Mouse (Mus musculus): Measurements from ENCODE around the gene Phldb3.
A peak's percentile ranks its signal among the peaks of the same experiment; 100 is the strongest.

The Phldb3 gene

GRCm38 (mm10) chr7:24630116-24630880, 19.7 kb downstream of the Phldb3 start:
- DNase-seq (ENCODE audit: low spot score): no peak

GRCm38 (mm10) chr7:24636264-24636663, 25.7 kb downstream of the Phldb3 start, which contains the start of gene Lypd3:
Gene Lypd3 (plus strand): TSS chr7:24636550.
- no peak for DNase-seq (ENCODE audit: low spot score)

GRCm38 (mm10) chr7:24637046-24637445, 26.5 kb downstream of the Phldb3 start:
- DNase-seq (ENCODE audit: low spot score): no peak

- peak; percentile 27 for DNase-seq (ENCODE audit: low spot score)
Measured at GRCm38 (mm10) chr7:24638026-24638856, 27.7 kb downstream of the Phldb3 start.

GRCm38 (mm10) chr7:24640450-24640849, 29.9 kb downstream of the Phldb3 start:
- DNase-seq (ENCODE audit: low spot score): no peak

GRCm38 (mm10) chr7:24642491-24642890, 31.9 kb downstream of the Phldb3 start:
- DNase-seq (ENCODE audit: low spot score): peak; percentile 60

GRCm38 (mm10) chr7:24644492-24644891, 33.9 kb downstream of the Phldb3 start:
- peak; percentile 10 for DNase-seq (ENCODE audit: low spot score)

- DNase-seq (ENCODE audit: low spot score): peak; percentile 72
Measured at GRCm38 (mm10) chr7:24644996-24645395, 34.4 kb downstream of the Phldb3 start.

- peak; percentile 62 for DNase-seq (ENCODE audit: low spot score)
Measured at GRCm38 (mm10) chr7:24646486-24646885, 35.9 kb downstream of the Phldb3 start.

- DNase-seq (ENCODE audit: low spot score): peak; percentile 65
Measured at GRCm38 (mm10) chr7:24653681-24654080, 43.1 kb downstream of the Phldb3 start.

GRCm38 (mm10) chr7:24659737-24660357, 49.3 kb downstream of the Phldb3 start:
- no peak for DNase-seq (ENCODE audit: low spot score)

GRCm38 (mm10) chr7:24661118-24661904, 50.7 kb downstream of the Phldb3 start:
- peak; percentile 44 for DNase-seq (ENCODE audit: low spot score)

GRCm38 (mm10) chr7:24662575-24662974, 52.0 kb downstream of the Phldb3 start:
- peak; percentile 77 for DNase-seq (ENCODE audit: low spot score)

- DNase-seq (ENCODE audit: low spot score): no peak
Measured at GRCm38 (mm10) chr7:24664301-24664700, 53.7 kb downstream of the Phldb3 start.

- no peak for DNase-seq (ENCODE audit: low spot score)
Measured at GRCm38 (mm10) chr7:24664959-24665358, 54.4 kb downstream of the Phldb3 start.

GRCm38 (mm10) chr7:24671944-24672439, 61.4 kb downstream of the Phldb3 start:
- no peak for DNase-seq (ENCODE audit: low spot score)

- DNase-seq (ENCODE audit: low spot score): no peak
Measured at GRCm38 (mm10) chr7:24676575-24676974, 66.0 kb downstream of the Phldb3 start, which contains the start of gene Tex101. Gene Tex101 (minus strand): TSS chr7:24676675.
